8 mouse cellular contexts compared by ENCODE assay signal in the genomic region with DNA sequence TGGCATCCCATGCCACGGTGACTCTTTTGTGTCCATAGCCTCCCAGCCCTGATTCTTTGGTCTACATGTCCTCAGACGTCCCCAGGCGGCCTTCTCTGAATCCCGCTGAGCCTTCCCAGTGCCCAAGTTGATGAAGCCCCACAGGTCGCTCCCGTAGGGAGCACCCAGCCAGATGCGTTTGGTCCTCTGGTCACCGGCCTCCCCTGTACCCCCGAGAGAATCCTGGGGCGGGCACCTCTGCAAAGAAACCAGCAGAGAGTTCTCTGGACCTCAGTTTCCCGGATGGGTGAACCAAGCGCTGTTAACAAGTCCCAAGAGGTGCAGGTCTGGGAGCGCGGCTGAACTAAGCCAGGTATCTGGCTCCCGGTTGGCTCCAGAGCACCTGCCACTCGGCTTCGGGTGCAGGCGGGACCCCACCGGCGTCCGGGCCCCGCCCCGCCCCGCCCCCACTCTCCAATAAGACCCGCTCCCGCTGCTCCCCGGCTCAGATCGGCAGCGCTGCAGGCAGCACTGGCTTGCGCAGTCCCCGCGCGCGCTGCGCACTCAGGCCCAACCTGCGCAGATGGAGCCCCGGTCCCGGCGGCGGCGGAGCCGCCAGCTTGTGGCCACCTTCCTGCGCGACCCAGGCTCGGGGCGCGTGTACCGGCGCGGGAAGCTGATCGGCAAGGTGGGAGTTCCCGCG. TPM values are rescaled to one million over a fixed set of nuclear protein-coding genes. Genes with fewer than 3 reads are reported as not detected.
DNase-seq lines count a peak whose midpoint lies in the region; ATAC-seq and TF ChIP-seq lines count a peak whose summit lies in the region.

A gene (plus strand): TSS at position 459 of the 682 bp plus-strand sequence.

- H3K4me2 ChIP-seq in heart, embryonic 12.5 days, result peak within 1 kb of the TSS; percentile 54
- peak within 1 kb of the TSS; percentile 35 for H3K4me2 ChIP-seq in intestine, postnatal 0 days (replicated peaks; ENCODE audit: low read depth)

- peaks cover 100% of the 10 kb centered on the region for H3K27me3 ChIP-seq in heart, embryonic 12.5 days (replicated peaks)
- H3K27me3 ChIP-seq in intestine, postnatal 0 days (replicated peaks; ENCODE audit: control insufficient read depth, insufficient read depth, low read length), result peaks cover 53% of the 10 kb centered on the region
- H3K27me3 ChIP-seq in thymus, adult 2 months (ENCODE audit: control insufficient read depth, insufficient read depth, low read length), result peaks cover 18% of the 10 kb centered on the region

- no peak within 1 kb of the TSS for H3K27ac ChIP-seq in heart, embryonic 12.5 days (ENCODE audit: poor library complexity, severe bottlenecking)
- no peak within 1 kb of the TSS for H3K27ac ChIP-seq in intestine, postnatal 0 days (ENCODE audit: low read depth, low read length)
- H3K27ac ChIP-seq in thymus, adult 2 months (ENCODE audit: control insufficient read depth, insufficient read depth, low read length), result no peak within 1 kb of the TSS

- H3K9me3 ChIP-seq in heart, embryonic 12.5 days (replicated peaks), result no peaks in the 10 kb centered on the region
- no peaks in the 10 kb centered on the region for H3K9me3 ChIP-seq in intestine, postnatal 0 days (ENCODE audit: control insufficient read depth)

- no peak for DNase-seq in heart, adult 8-10 months (ENCODE audit: low spot score)
- peak; percentile 52 for DNase-seq in right cerebral cortex, postnatal 25 days
- DNase-seq in right cerebral cortex, postnatal 10 days (ENCODE audit: low spot score in 2 of 2), result no peak
- DNase-seq in urinary bladder, adult 2 months (ENCODE audit: low spot score), result no peak
- DNase-seq in thymus, adult 2 months, result no peak
- DNase-seq in thymus, postnatal 14 days, result no peak

- WGBS in heart, embryonic 12.5 days, result 2% methylated on average over 53 of the region's 53 CpGs
- 1% methylated on average over 52 of the region's 53 CpGs for WGBS in intestine, postnatal 0 days
- 5% methylated on average over 53 of the region's 53 CpGs for WGBS in thymus, adult 2 months

- TF ChIP-seq POLR2A in thymus, adult 2 months (IDR thresholded peaks at IDR 0.05; ENCODE audit: control insufficient read depth, extremely low read depth, insufficient read depth, low read length, poor library complexity), result no peak

- ATAC-seq in heart, embryonic 12.5 days (ENCODE audit: insufficient number of reproducible peaks, low FRiP score), result no peak
- no peak for ATAC-seq in intestine, postnatal 0 days

- peak within 1 kb of the TSS; percentile 34 for H3K4me3 ChIP-seq in heart, embryonic 12.5 days
- H3K4me3 ChIP-seq in intestine, postnatal 0 days (ENCODE audit: low read depth, low read length), result peak within 1 kb of the TSS; percentile 29
- H3K4me3 ChIP-seq in thymus, adult 2 months (ENCODE audit: control insufficient read depth, insufficient read depth, low read length), result no peak within 1 kb of the TSS

- no peak within 1 kb of the TSS; the same call in 1 of the 2 replicates for H3K9ac ChIP-seq in heart, embryonic 12.5 days
- no peak within 1 kb of the TSS for H3K9ac ChIP-seq in intestine, postnatal 0 days (ENCODE audit: low read depth, low read length)

- TF ChIP-seq CTCF in intestine, postnatal 0 days (IDR thresholded peaks at IDR 0.05; ENCODE audit: low read depth), result no peak
- no peak for TF ChIP-seq CTCF in thymus, adult 2 months (IDR thresholded peaks at IDR 0.05; ENCODE audit: borderline replicate concordance, control insufficient read depth, extremely low read depth, insufficient read depth, low read length, poor library complexity)

- H3K4me1 ChIP-seq in heart, embryonic 12.5 days (replicated peaks), result peaks cover 24% of the 10 kb centered on the region
- 0 out of 2 replicates have a peak, but pooled peaks cover 3% of the 10 kb centered on the region for H3K4me1 ChIP-seq in intestine, postnatal 0 days (replicated peaks; ENCODE audit: control insufficient read depth, insufficient read depth, low read length)
- H3K4me1 ChIP-seq in thymus, adult 2 months (replicated peaks; ENCODE audit: control insufficient read depth, insufficient read depth, low read length), result no peaks in the 10 kb centered on the region

- no peaks in the 10 kb centered on the region for H3K36me3 ChIP-seq in heart, embryonic 12.5 days
- no peaks in the 10 kb centered on the region for H3K36me3 ChIP-seq in intestine, postnatal 0 days (ENCODE audit: control insufficient read depth, insufficient read depth)
- no peaks in the 10 kb centered on the region for H3K36me3 ChIP-seq in thymus, adult 2 months (ENCODE audit: control insufficient read depth, insufficient read depth, low read length)

RNA-seq across cellular contexts. Expression of the gene that starts here (rescaled TPM):
- polyA plus RNA-seq in heart, embryonic 12.5 days (2016; fragmentation: Nextera tagmentation; extraction: Ambion mirVana), result not detected in 2 replicates
- 1 to 10 TPM in 2 of 4 experiments, under 1 TPM in 2; 0.91 to 1.3 (median 1.1) TPM for total RNA-seq in heart, adult 8-10 months (2022)
- polyA plus RNA-seq in intestine, postnatal 0 days (2015; fragmentation: Nextera tagmentation; extraction: Ambion mirVana), result 0.09 and 0.20 TPM in 2 replicates
- polyA plus RNA-seq in urinary bladder, adult 2 months (2012; rRNA removed), result 4.5 and 6.4 TPM in 2 replicates
- polyA plus RNA-seq in thymus, adult 2 months (2012; rRNA removed), result 0.17 and 0.22 TPM in 2 replicates
